Mouse (Mus musculus) kidney, postnatal 25 days (tissue): ENCODE results near the gene Tmbim4.
A peak's percentile ranks its signal among the peaks of the same experiment; 100 is the strongest.

Source experiments
- DNase-seq, 2 experiments: peaks; one replicate each; pipeline ENCODE4 v3.0.0; 2021; ENCODE audit warnings: mixed read lengths in 2 of 2

Gene Tmbim4

GRCm38 (mm10) chr10:120201131-120201921, at the start of gene Tmbim4:
Gene Tmbim4 (plus strand): TSS chr10:120201590.
- peak; percentile 78 to 87 for DNase-seq

- no peak for DNase-seq
Observed at GRCm38 (mm10) chr10:120151672-120152071, 49.7 kb upstream of the Tmbim4 start.

GRCm38 (mm10) chr10:120153911-120154310, 47.5 kb upstream of the Tmbim4 start:
- no peak for DNase-seq

GRCm38 (mm10) chr10:120160533-120160932, 40.9 kb upstream of the Tmbim4 start:
- no peak for DNase-seq

GRCm38 (mm10) chr10:120162840-120163239, 38.5 kb upstream of the Tmbim4 start:
- DNase-seq, result no peak

GRCm38 (mm10) chr10:120163490-120163889, 37.9 kb upstream of the Tmbim4 start:
- DNase-seq, result no peak

- DNase-seq, result peak in 1 of 2 experiments; percentile 35
Observed at GRCm38 (mm10) chr10:120164931-120165792, 36.2 kb upstream of the Tmbim4 start.

- no peak for DNase-seq
Observed at GRCm38 (mm10) chr10:120165793-120166503, 35.4 kb upstream of the Tmbim4 start.

GRCm38 (mm10) chr10:120168070-120168469, 33.3 kb upstream of the Tmbim4 start:
- no peak for DNase-seq

GRCm38 (mm10) chr10:120169064-120169463, 32.3 kb upstream of the Tmbim4 start:
- DNase-seq, result no peak

- DNase-seq, result no peak
Observed at GRCm38 (mm10) chr10:120169841-120170240, 31.5 kb upstream of the Tmbim4 start.

- DNase-seq, result no peak
Observed at GRCm38 (mm10) chr10:120170277-120170676, 31.1 kb upstream of the Tmbim4 start.

GRCm38 (mm10) chr10:120171340-120171739, 30.1 kb upstream of the Tmbim4 start:
- DNase-seq, result no peak

GRCm38 (mm10) chr10:120174192-120174705, 27.1 kb upstream of the Tmbim4 start:
- DNase-seq, result no peak

GRCm38 (mm10) chr10:120182887-120183286, 18.5 kb upstream of the Tmbim4 start:
- DNase-seq, result peak in 1 of 2 experiments; percentile 46

GRCm38 (mm10) chr10:120183342-120183741, 18.0 kb upstream of the Tmbim4 start:
- DNase-seq, result no peak

- DNase-seq, result no peak
Observed at GRCm38 (mm10) chr10:120188513-120188912, 12.9 kb upstream of the Tmbim4 start.

GRCm38 (mm10) chr10:120189276-120189675, 12.1 kb upstream of the Tmbim4 start:
- no peak for DNase-seq

GRCm38 (mm10) chr10:120189782-120190181, 11.6 kb upstream of the Tmbim4 start:
- DNase-seq, result no peak

GRCm38 (mm10) chr10:120191165-120191564, 10.2 kb upstream of the Tmbim4 start:
- DNase-seq, result no peak

GRCm38 (mm10) chr10:120192278-120192677, 9.1 kb upstream of the Tmbim4 start:
- DNase-seq, result no peak

- DNase-seq, result no peak
Observed at GRCm38 (mm10) chr10:120193255-120193654, 8.1 kb upstream of the Tmbim4 start.
